Mouse (Mus musculus) large intestine, adult 2 months (tissue): ENCODE data around the gene Slc38a8. TPM values are rescaled to one million over a fixed set of nuclear protein-coding genes. Genes with fewer than 3 reads are reported as not detected.

Experiments
- DNase-seq: peaks from one replicate; pipeline ENCODE4 v3.0.0-alpha.2; 2012; ENCODE audit warnings: low read depth, low spot score
- WGBS: fragments of 180-500 bp; shearing (Covaris S2); methylation state at CpG from one replicate; pipeline ENCODE4 v1.1.7; 2018; 5-methylcytosine and 5-hydroxymethylcytosine counted together
- polyA plus RNA-seq: library from polyadenylated mRNA; depleted of rRNA; stranded (reverse); fragments of >200 nt; gene quantifications from 2 replicates; pipeline ENCODE4 v1.2.3, GENCODE M21; 2012; rRNA removed

The Slc38a8 gene
- polyA plus RNA-seq, 1 experiment: 0.62 TPM

GRCm38 (mm10) chr8:119440952-119441270, 60.6 kb downstream of the Slc38a8 start:
- DNase-seq: no peak
- 10% methylated on average over 1 of the region's 1 CpGs for WGBS

GRCm38 (mm10) chr8:119440250-119440951, 61.1 kb downstream of the Slc38a8 start:
- DNase-seq: peak; percentile 92
- WGBS: 10% methylated on average over 16 of the region's 16 CpGs

GRCm38 (mm10) chr8:119439893-119440249, 61.6 kb downstream of the Slc38a8 start:
- 63% methylated on average over 7 of the region's 7 CpGs for WGBS
- no peak for DNase-seq

- DNase-seq: no peak
- WGBS: 91% methylated on average over 2 of the region's 2 CpGs
These were observed 62.1 kb downstream of the Slc38a8 start for GRCm38 (mm10) chr8:119439424-119439823.

GRCm38 (mm10) chr8:119438876-119439275, 62.6 kb downstream of the Slc38a8 start:
- 39% methylated on average over 6 of the region's 6 CpGs for WGBS
- DNase-seq: peak; percentile 62

- no peak for DNase-seq
- WGBS: 27% methylated on average over 11 of the region's 11 CpGs
These were observed 64.0 kb downstream of the Slc38a8 start for GRCm38 (mm10) chr8:119437506-119437905.

GRCm38 (mm10) chr8:119436933-119437332, 64.6 kb downstream of the Slc38a8 start:
- peak; percentile 74 for DNase-seq
- 3% methylated on average over 9 of the region's 9 CpGs for WGBS

GRCm38 (mm10) chr8:119436331-119436730, 65.2 kb downstream of the Slc38a8 start:
- DNase-seq: no peak
- 86% methylated on average over 10 of the region's 10 CpGs for WGBS

GRCm38 (mm10) chr8:119435527-119435926, 66.0 kb downstream of the Slc38a8 start:
- 90% methylated on average over 7 of the region's 7 CpGs for WGBS
- no peak for DNase-seq

- WGBS: 48% methylated on average over 6 of the region's 6 CpGs
- no peak for DNase-seq
These were observed 66.9 kb downstream of the Slc38a8 start for GRCm38 (mm10) chr8:119434569-119434968.

- WGBS: 91% methylated on average over 13 of the region's 13 CpGs
- no peak for DNase-seq
These were observed 67.8 kb downstream of the Slc38a8 start, which contains the start of gene Osgin1 for GRCm38 (mm10) chr8:119433582-119434174. Gene Osgin1, plus strand, starts transcription at chr8:119434124.

GRCm38 (mm10) chr8:119432372-119432771, 69.1 kb downstream of the Slc38a8 start:
- 61% methylated on average over 3 of the region's 3 CpGs for WGBS
- no peak for DNase-seq

- no peak for DNase-seq
These were observed 70.8 kb downstream of the Slc38a8 start for GRCm38 (mm10) chr8:119430690-119431089.

GRCm38 (mm10) chr8:119430250-119430649, 71.2 kb downstream of the Slc38a8 start:
- WGBS: 56% methylated on average over 8 of the region's 8 CpGs
- no peak for DNase-seq

More at GRCm38 (mm10) chr8:119430690-119431089, 70.8 kb downstream of the Slc38a8 start:
- WGBS: 86% methylated on average over 7 of the region's 7 CpGs

Other genes starting within 250 kb of the Slc38a8 start
- 92.3 and 106 TPM in 2 replicates for gene Hsbp1, start 157.2 kb downstream of the Slc38a8 start, polyA plus RNA-seq
- 23.2 and 30.1 TPM in 2 replicates for gene Mlycd, start 106.8 kb downstream of the Slc38a8 start, polyA plus RNA-seq
- 55.2 and 117 TPM in 2 replicates for gene Osgin1, start 67.6 kb downstream of the Slc38a8 start, polyA plus RNA-seq
- 0.63 and 0.90 TPM in 2 replicates for gene Necab2, start 55.0 kb downstream of the Slc38a8 start, polyA plus RNA-seq
- 54.3 and 69.2 TPM in 2 replicates for gene Mbtps1, start 57.0 kb upstream of the Slc38a8 start, polyA plus RNA-seq
- 19.1 and 23.9 TPM in 2 replicates for gene Hsdl1, start 73.5 kb upstream of the Slc38a8 start, polyA plus RNA-seq
- 3.5 and 7.3 TPM in 2 replicates for gene Dnaaf1, start 73.5 kb upstream of the Slc38a8 start, polyA plus RNA-seq
- 19.2 and 21.5 TPM in 2 replicates for gene Taf1c, start 103.5 kb upstream of the Slc38a8 start, polyA plus RNA-seq
- gene Adad2, start 111.0 kb upstream of the Slc38a8 start, polyA plus RNA-seq: 0.12 and 0.62 TPM in 2 replicates
- 0.86 and 0.89 TPM in 2 replicates for gene Kcng4, start 134.0 kb upstream of the Slc38a8 start, polyA plus RNA-seq
- gene Wfdc1, start 164.7 kb upstream of the Slc38a8 start, polyA plus RNA-seq: 26.6 and 26.8 TPM in 2 replicates
- 7.9 and 9.5 TPM in 2 replicates for gene Atp2c2, start 198.3 kb upstream of the Slc38a8 start, polyA plus RNA-seq